Mouse (Mus musculus) limb, embryonic 10.5 days (tissue): ENCODE measurements at regions not wholly inside any gene's neighbourhood (a gene's known extent, or its start where the extent isn't known, plus 50 kb on each side); places are given as distances from the start of the nearest gene placed in this dataset.

Experiments used
- DNase-seq: peaks from one replicate; pipeline ENCODE4 v3.0.0-alpha.2; 2017; ENCODE audit warnings: low spot score
- H3K27ac ChIP-seq: fragments of 300-500 bp; sonication (generic); 2 replicates; pipeline ENCODE4 v1.5.1; 2016; ENCODE audit warnings: mild to moderate bottlenecking
- H3K27me3 ChIP-seq: fragments of 300-500 bp; sonication (generic); 2 replicates; pipeline ENCODE4 v1.6.1; 2016; ENCODE audit warnings: low read depth, mild to moderate bottlenecking; ENCODE audit not compliant: poor library complexity, severe bottlenecking
- H3K36me3 ChIP-seq: fragments of 300-500 bp; sonication (generic); 2 replicates; pipeline ENCODE4 v1.6.1; 2016; ENCODE audit warnings: mild to moderate bottlenecking, moderate library complexity
- H3K4me1 ChIP-seq: fragments of 300-500 bp; sonication (generic); 2 replicates; pipeline ENCODE4 v1.6.1; 2016
- H3K4me3 ChIP-seq: fragments of 300-500 bp; sonication (generic); 2 replicates; pipeline ENCODE4 v1.5.1; 2016; ENCODE audit warnings: mild to moderate bottlenecking, moderate library complexity
- H3K9me3 ChIP-seq: fragments of 300-500 bp; sonication (generic); replicated peaks from 2 replicates; pipeline ENCODE4 v1.6.1; 2016; ENCODE audit warnings: mild to moderate bottlenecking
- WGBS: fragments of 180-500 bp; shearing (Covaris S2); methylation state at CpG from one replicate; pipeline ENCODE4 v1.1.7; 2016; 5-methylcytosine and 5-hydroxymethylcytosine counted together

DNA sequence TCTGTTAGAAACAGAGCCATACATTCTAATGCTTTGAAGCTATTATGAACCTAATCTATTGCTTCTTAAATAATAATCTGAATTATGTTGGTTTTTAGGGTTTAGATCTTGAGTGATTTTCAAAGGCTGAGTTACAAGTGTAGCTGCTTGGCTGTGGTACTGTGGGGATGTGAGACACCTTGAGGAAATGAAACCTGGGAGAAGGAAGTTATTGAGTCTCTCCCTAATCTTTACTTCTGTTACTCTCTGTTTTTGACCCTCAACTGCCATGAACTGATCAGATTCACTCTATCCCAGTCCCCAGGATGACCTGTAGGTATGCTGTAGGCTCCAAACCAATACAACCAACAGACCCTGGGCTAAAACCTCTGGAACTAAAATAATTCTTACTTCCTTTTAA is 334.8 kb downstream of the Bckdhb start:
- Histone ChIP-seq H3K4me1 (peaks cover 16% of the 10 kb centered on the region; the same call in 1 of the 2 replicates), H3K27ac (no peak overlapping the region), H3K36me3 (no peaks in the 10 kb centered on the region), H3K4me3 (no peak overlapping the region), H3K9me3 (no peaks in the 10 kb centered on the region), H3K27me3 (no peaks in the 10 kb centered on the region)
- no peak for DNase-seq

- no peaks in the 10 kb centered on the region for H3K9me3 ChIP-seq
- no peak overlapping the region for H3K27ac ChIP-seq
- peaks cover 16% of the 10 kb centered on the region; the same call in 1 of the 2 replicates for H3K4me1 ChIP-seq
- no peaks in the 10 kb centered on the region for H3K36me3 ChIP-seq
- H3K4me3 ChIP-seq, result no peak overlapping the region
- H3K27me3 ChIP-seq, result no peaks in the 10 kb centered on the region
- 67% methylated on average over 5 of the region's 5 CpGs for WGBS
- no peak for DNase-seq
Measured at GRCm38 (mm10) chr9:84262151-84262550, 337.2 kb downstream of the Bckdhb start.

GRCm38 (mm10) chr9:84266974-84267373 is 342.0 kb downstream of the Bckdhb start:
- Histone ChIP-seq H3K27ac (no peak overlapping the region), H3K36me3 (no peaks in the 10 kb centered on the region), H3K9me3 (no peaks in the 10 kb centered on the region), H3K4me3 (no peak overlapping the region), H3K4me1 (peaks cover 4% of the 10 kb centered on the region; the same call in 1 of the 2 replicates), H3K27me3 (no peaks in the 10 kb centered on the region)
- 85% methylated on average over 7 of the region's 7 CpGs for WGBS
- no peak for DNase-seq

- DNase-seq, result no peak
- no peaks in the 10 kb centered on the region for H3K4me1 ChIP-seq
- 83% methylated on average over 3 of the region's 3 CpGs for WGBS
- H3K9me3 ChIP-seq, result no peaks in the 10 kb centered on the region
- H3K4me3 ChIP-seq, result no peak overlapping the region
- H3K27me3 ChIP-seq, result no peaks in the 10 kb centered on the region
- no peak overlapping the region for H3K27ac ChIP-seq
- no peaks in the 10 kb centered on the region for H3K36me3 ChIP-seq
Measured at GRCm38 (mm10) chr9:84274608-84275007, 349.7 kb downstream of the Bckdhb start.

DNA sequence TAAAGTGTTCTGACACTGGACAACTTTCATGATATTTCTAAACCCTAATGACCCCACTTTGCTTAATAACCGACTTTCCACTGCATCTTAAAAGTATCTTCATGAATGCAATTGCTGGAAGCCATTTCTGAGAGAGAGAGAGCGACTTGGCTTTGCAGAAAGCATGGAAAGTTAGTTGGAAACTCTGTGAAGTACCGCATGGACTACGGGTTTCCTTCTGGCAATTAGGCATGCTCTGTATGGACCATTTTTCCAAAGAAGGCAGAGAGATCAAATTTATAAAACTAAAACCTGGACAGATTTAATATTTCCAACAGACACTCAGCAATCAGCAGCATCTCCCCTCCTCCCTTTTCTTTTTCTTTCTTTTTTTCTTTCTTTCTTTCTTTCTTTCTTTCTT is 353.4 kb downstream of the Bckdhb start:
- no peak overlapping the region for H3K27ac ChIP-seq
- 90% methylated on average over 4 of the region's 4 CpGs for WGBS
- DNase-seq, result no peak
- no peaks in the 10 kb centered on the region for H3K36me3 ChIP-seq
- no peak overlapping the region for H3K4me3 ChIP-seq
- H3K4me1 ChIP-seq, result no peaks in the 10 kb centered on the region
- H3K27me3 ChIP-seq, result no peaks in the 10 kb centered on the region
- no peaks in the 10 kb centered on the region for H3K9me3 ChIP-seq

DNA sequence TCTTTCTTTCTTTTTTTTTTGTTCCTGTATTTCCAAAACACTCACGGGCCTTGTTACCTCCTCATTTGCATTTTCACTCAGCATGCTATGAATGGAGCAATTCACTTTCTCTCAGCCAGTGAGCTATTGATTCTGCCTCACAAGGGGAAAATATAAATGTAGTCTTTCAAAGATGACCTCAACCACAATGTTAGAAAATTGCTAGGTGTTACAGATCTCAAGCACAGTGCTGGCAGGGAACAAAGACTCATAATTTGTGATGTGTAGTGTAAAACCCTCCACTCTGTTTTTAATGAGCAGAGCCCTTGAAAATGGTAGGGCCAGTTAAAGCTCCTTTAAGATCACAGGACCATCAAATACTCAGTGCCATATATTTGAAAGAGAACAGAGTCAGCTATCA is 353.8 kb downstream of the Bckdhb start:
- no peaks in the 10 kb centered on the region for H3K4me1 ChIP-seq
- WGBS, result 59% methylated on average over 1 of the region's 1 CpGs
- DNase-seq, result no peak
- H3K36me3 ChIP-seq, result no peaks in the 10 kb centered on the region
- H3K4me3 ChIP-seq, result no peak overlapping the region
- H3K27ac ChIP-seq, result no peak overlapping the region
- no peaks in the 10 kb centered on the region for H3K9me3 ChIP-seq
- H3K27me3 ChIP-seq, result no peaks in the 10 kb centered on the region

GRCm38 (mm10) chr9:84280898-84281297 is 356.0 kb downstream of the Bckdhb start:
- no peaks in the 10 kb centered on the region for H3K36me3 ChIP-seq
- WGBS, result 96% methylated on average over 4 of the region's 4 CpGs
- no peak overlapping the region for H3K4me3 ChIP-seq

GRCm38 (mm10) chr9:84281610-84282009 is 356.7 kb downstream of the Bckdhb start:
- WGBS, result 89% methylated on average over 3 of the region's 3 CpGs
- no peaks in the 10 kb centered on the region for H3K4me1 ChIP-seq
- H3K27me3 ChIP-seq, result no peaks in the 10 kb centered on the region
- H3K27ac ChIP-seq, result no peak overlapping the region
- no peak overlapping the region for H3K4me3 ChIP-seq
- no peak for DNase-seq
- H3K9me3 ChIP-seq, result no peaks in the 10 kb centered on the region
- no peaks in the 10 kb centered on the region for H3K36me3 ChIP-seq

More at GRCm38 (mm10) chr9:84280898-84281297, 356.0 kb downstream of the Bckdhb start:
- Histone ChIP-seq H3K4me1 (no peaks in the 10 kb centered on the region), H3K27ac (no peak overlapping the region), H3K9me3 (no peaks in the 10 kb centered on the region), H3K27me3 (no peaks in the 10 kb centered on the region)
- DNase-seq, result no peak

GRCm38 (mm10) chr9:84283296-84283695 is 358.4 kb downstream of the Bckdhb start:
- H3K27me3 ChIP-seq, result no peaks in the 10 kb centered on the region
- no peaks in the 10 kb centered on the region for H3K9me3 ChIP-seq
- no peaks in the 10 kb centered on the region for H3K36me3 ChIP-seq
- no peaks in the 10 kb centered on the region for H3K4me1 ChIP-seq
- 80% methylated on average over 6 of the region's 6 CpGs for WGBS
- no peak overlapping the region for H3K4me3 ChIP-seq
- no peak for DNase-seq
- H3K27ac ChIP-seq, result no peak overlapping the region

GRCm38 (mm10) chr9:84285604-84286003 is 360.7 kb downstream of the Bckdhb start:
- Histone ChIP-seq H3K27me3 (no peaks in the 10 kb centered on the region), H3K27ac (no peak overlapping the region), H3K4me3 (no peak overlapping the region), H3K9me3 (no peaks in the 10 kb centered on the region), H3K4me1 (no peaks in the 10 kb centered on the region), H3K36me3 (no peaks in the 10 kb centered on the region)
- 58% methylated on average over 4 of the region's 4 CpGs for WGBS
- no peak for DNase-seq

DNA sequence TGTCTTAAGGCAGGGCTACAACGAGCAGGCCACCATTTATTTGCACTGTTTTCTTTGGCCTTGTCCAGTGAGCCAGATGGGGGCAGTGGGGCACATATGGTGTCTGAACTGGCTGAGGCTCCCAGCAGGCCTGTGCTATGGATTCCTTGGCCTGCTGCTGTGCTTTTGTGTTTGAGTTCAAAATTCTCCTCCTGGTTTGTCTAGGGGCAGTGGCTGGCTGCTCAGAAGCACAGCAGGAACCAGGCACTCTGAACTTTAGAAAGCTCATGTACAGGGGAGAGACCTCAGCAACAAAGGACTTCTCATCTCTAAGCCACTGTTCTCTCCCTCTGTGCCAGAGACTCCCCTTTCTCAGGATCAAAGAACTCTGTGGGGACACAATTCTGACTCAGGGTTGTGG is 370.9 kb downstream of the Bckdhb start:
- no peaks in the 10 kb centered on the region for H3K9me3 ChIP-seq
- H3K27me3 ChIP-seq, result no peaks in the 10 kb centered on the region
- no peak for DNase-seq
- 64% methylated on average over 1 of the region's 1 CpGs for WGBS
- H3K4me1 ChIP-seq, result no peaks in the 10 kb centered on the region
- no peaks in the 10 kb centered on the region for H3K36me3 ChIP-seq
- no peak overlapping the region for H3K4me3 ChIP-seq
- H3K27ac ChIP-seq, result no peak overlapping the region

DNA sequence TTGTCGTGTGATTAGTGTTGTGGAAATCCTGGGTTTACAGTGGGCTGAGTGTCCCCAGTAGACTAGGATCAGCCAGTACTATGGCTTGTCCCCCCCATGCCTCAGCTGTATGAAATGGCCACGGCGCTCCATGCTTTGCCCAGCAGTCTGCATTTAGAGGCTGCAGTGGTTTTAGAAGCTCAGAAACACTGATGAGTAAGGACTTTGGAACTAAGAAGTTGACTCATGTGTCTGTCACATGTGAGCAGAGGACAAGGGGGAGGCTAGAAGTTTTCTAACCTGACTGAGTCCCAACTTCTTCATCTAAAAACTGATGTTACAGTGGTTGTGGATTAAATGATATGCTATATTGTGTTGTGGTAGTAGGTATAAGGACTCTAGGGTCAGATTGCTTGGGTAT is 371.5 kb downstream of the Bckdhb start:
- DNase-seq, result no peak
- H3K27me3 ChIP-seq, result no peaks in the 10 kb centered on the region
- no peak overlapping the region for H3K27ac ChIP-seq
- no peaks in the 10 kb centered on the region for H3K4me1 ChIP-seq
- H3K36me3 ChIP-seq, result no peaks in the 10 kb centered on the region
- H3K9me3 ChIP-seq, result no peaks in the 10 kb centered on the region
- H3K4me3 ChIP-seq, result no peak overlapping the region
- 94% methylated on average over 3 of the region's 3 CpGs for WGBS

GRCm38 (mm10) chr9:84304398-84304797 is 379.5 kb downstream of the Bckdhb start:
- Histone ChIP-seq H3K4me3 (no peak overlapping the region), H3K27ac (no peak overlapping the region), H3K4me1 (no peaks in the 10 kb centered on the region), H3K36me3 (no peaks in the 10 kb centered on the region), H3K27me3 (no peaks in the 10 kb centered on the region), H3K9me3 (no peaks in the 10 kb centered on the region)
- DNase-seq, result no peak
- WGBS, result 93% methylated on average over 2 of the region's 2 CpGs

DNA sequence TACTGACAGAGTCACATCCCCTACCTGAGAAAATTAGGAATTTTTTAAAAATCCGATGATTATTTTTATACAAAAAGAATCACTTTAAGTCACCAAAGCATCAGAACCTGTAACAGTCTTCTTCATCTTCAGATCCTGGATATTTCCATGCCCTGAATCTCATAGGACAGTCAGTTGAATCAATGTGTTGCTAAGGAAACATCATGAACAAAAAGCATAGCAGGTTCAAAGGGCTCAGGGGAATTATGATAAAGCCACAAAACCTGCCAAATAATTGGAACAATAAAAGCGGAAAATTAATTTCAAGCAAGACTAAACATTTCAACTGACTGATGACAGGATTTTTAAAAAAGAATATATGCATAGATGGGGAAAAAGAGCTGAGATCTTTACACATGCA is 393.9 kb downstream of the Bckdhb start:
- Histone ChIP-seq H3K4me3 (no peak overlapping the region), H3K36me3 (no peaks in the 10 kb centered on the region), H3K4me1 (no peaks in the 10 kb centered on the region), H3K9me3 (no peaks in the 10 kb centered on the region), H3K27ac (no peak overlapping the region), H3K27me3 (no peaks in the 10 kb centered on the region)
- WGBS, result 89% methylated on average over 2 of the region's 2 CpGs
- no peak for DNase-seq
